Mouse (Mus musculus) E14TG2a.4 (cell line): ENCODE results near the gene Usp6nl.

Experiments
- CTCF ChIP-seq: conservative IDR thresholded peaks from 2 replicates; pipeline ENCODE4 v1.5.1; 2014; ENCODE audit warnings: low read length
- NANOG ChIP-seq: IDR thresholded peaks from 2 replicates; pipeline ENCODE4 v1.6.1; 2014; ENCODE audit warnings: borderline replicate concordance, low read length, mixed read lengths
- POU5F1 ChIP-seq: IDR thresholded peaks from 2 replicates; pipeline ENCODE4 v1.6.1; 2014; ENCODE audit warnings: low read length, borderline replicate concordance

- TF ChIP-seq CTCF: no peak
- TF ChIP-seq POU5F1: no peak
- TF ChIP-seq NANOG: no peak
Observed at GRCm38 (mm10) chr2:6389162-6389561, 66.7 kb downstream of the Usp6nl start.
